Mouse (Mus musculus) kidney, postnatal 10 days (tissue): ENCODE measurements around the gene Tfcp2.

ENCODE experiments used
- DNase-seq: peaks from one replicate; pipeline ENCODE4 v3.0.0; 2021; ENCODE audit warnings: mixed read lengths

Gene Tfcp2

DNA sequence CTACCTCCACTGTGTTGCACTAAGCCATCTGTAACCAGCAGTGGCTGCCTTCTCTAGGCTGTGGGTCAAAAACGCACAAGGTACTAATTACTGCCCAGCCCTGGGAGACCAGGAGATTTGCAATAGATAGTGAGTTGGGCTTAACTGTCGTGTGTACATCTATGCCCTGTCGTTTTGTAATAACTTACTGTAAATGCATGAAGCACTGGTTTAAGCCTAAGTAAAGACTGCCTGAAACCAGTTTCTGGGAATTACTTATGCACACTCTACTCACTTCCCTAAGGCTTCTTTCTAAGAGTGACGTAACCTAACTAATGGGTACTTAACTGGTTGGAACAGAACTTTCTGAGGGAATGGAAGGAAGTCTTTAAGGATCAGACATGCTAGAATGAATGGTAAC lies 72.9 kb downstream of the Tfcp2 start:
- DNase-seq, result no peak

DNA sequence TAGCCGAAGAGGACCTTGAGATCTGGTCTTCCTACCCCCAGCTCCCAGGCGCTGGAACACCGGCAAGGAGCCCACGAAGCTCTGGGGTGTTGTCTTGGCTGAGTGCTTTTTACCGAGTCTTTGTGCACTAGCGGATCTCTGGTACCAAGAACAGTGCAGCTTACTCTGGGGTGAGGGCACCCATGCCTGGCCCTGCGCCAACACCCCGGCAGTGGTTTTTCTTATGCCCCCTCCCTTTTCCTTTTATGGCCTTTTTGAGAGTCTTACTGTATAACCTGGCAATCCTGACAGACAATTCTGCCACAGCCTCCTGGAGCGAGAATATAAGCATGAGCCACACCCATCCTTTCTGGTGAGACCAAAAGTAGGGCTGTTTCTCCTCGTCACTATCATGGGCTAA lies 73.5 kb downstream of the Tfcp2 start:
- DNase-seq, result no peak

DNA sequence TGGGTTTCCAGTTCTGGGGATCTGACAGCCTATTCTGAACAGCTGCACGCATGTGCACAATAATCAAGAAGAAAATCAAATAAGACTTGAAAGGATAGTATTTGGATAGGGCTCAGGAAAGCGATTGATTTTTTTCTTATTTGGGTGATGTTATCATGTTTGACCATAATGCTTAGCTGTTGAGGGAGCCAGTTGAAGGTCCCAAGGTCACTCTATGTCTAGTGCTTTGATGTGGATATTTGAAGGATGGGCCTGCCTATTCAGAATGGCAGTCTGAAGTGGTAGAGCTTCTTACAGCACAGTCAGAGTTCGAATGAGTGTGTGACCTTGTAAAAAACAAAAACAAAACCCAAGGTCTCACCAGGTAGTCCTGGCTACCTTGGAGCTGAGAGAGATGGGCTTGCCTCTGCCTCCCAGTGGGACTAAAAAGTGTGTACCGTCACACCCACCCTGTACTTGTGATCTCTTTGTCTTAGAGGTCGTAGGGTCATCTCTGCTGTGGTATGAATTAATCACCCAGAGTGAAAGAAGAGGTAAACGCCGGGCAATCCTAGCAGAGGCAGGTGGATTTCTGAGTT lies 77.8 kb downstream of the Tfcp2 start:
- DNase-seq, result no peak

DNA sequence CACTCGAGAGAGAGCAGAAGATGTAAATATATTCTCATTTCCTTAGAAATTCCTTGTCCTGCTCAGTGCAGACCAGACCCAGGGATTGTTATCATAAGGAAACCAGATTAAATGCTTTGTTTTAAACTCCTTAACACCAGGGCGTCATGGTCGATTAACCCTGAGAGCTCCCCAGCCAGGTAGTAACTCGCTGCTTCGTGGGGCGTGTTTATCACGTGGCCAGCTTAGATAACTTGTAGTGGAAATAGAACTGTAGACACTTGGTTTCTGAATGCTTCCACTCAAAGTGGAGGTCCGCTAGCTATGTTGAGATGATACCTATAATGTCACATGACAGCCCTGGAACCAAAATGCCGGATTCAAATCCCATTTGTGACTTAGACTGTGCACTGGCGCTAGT lies 81.8 kb downstream of the Tfcp2 start:
- no peak for DNase-seq

DNA sequence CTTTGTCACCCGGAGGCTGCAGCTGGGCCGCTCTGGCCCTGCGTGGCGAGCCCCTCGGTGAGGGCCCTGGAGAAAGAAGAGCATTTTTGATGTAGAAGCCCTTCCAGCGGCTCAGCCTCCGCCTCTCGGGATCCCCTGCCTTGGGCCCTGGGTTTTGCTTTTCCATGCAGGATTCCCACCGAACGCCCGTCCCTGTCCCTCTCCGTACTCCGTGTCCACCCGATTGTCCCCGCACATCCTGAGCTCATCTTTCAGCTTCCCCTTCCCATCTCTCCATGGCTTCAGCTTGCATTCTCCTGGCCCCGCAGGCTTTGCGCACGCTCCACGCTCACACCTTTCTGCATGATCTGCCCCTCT lies 82.6 kb downstream of the Tfcp2 start:
- DNase-seq, result no peak

DNA sequence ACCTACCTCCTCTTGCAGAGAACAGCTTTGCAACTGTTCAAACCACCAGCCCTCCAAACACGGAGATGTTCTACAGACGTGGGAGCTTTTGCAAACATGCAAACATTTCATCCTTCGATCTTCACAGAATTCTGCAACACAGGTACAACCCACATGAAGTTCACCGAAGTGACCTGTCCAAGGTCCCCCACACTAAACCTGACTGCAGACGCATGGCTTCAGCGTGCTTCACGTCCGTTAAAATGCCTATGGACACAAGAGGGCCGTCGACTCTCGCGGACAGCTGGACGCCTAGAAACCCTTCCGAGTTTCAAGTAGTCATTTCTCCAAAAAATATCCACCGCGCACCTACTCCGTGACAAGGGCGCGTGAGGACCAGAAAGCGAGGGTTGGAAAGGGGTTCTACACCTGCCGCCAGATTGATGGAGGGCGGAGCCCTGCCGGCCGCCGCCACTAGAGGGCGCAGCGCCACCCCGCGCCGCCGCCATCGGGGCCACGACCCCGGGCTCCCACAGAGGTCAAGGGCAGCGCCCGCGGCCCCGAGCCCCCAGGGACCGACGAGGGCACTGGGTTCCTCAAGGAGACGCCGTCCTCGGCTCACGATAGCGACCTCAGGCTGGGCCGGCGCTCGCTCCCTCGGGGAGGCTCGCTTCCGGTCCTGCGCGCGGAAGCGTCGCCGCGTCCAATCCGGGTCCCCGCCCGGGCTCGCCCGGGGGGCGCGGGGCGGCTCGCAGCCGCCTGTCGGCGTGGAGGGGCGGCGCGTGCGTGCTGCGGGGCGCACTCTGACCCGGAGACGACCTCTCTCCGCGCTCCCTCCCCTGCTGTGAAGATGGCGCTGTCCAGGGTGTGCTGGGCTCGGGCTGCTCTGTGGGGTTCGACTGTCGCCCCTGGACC lies 83.3 kb downstream of the Tfcp2 start, which contains the start of gene Letmd1:
Gene Letmd1 (plus strand): TSS at position 729 of the 894 bp plus-strand sequence.
- peak; percentile 94 for DNase-seq

DNA sequence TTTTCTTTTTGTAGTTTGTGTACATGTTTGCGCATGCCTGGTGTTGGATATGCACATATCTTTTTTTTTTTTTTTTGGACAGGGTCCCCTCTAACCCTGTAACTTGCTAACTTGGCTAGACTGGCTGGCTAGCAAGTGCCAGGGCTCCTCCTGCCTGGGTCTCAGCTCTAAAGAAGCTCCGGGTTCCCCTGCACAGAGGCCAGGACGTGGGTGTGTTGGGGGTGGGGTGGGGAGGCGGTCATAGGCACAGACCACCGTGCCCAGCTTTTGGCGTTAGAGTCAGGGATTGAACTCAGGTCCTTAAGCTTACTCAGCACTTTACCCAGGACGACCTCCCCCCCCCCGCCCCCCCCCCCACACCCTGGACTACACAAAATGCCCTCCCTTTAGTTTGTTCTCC lies 84.1 kb downstream of the Tfcp2 start:
- DNase-seq, result no peak

DNA sequence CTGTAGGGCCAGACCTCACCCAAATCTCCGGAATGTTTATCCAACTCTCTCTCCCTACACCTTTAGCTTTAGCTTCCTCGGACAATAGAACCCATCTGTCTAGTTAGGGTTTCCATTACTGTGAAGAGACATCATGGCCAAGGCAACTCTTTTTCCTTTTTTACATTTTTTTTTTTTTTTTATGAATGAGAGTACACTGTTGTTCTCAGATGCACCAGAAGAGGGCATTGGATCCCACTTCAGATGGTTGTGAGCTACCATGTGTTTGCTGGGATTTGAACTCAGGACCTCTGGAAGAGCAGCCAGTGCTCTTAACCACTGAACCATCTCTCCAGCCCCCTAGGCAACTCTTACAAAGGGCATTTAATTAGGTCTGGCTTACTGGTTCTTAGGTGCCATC lies 86.4 kb downstream of the Tfcp2 start:
- DNase-seq, result no peak

DNA sequence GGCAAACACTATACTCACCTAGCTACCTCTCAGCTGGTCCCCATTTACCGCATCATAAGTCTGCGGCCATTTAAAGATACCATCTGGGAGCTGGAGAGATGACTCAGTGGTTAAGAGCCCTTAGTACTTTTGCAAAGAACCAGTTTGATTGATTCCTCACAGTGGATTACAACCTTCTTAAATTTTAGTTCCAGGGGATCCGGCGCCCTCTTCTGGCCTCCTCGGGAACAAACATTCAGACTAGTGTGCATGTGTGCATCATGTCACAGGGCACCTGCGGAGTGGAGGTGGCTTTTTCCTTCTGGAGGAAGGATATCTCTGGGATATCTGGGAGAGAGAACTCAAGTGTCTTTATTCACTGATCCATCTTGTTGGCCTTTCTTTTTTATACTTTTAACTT lies 88.1 kb downstream of the Tfcp2 start:
- DNase-seq, result peak; percentile 85

DNA sequence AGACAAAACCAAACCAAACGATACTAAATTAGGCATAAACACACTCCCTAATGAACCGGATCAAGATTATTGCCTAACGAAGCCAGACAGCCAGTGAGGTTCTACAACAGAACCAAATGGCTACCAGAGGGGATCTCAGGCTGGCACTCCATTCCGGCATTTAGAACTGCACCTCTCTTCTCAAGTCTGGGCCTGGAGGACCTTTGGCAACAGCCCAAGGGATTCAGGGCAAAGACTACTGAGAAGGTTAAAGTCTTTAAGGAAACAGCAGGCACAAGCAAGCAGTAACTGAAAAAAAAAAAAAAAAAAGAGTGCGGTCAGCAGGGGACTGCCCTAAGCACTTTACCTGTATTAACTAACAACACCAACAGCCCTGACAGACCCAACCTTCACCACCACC lies 89.7 kb downstream of the Tfcp2 start:
- peak; percentile 76 for DNase-seq

DNA sequence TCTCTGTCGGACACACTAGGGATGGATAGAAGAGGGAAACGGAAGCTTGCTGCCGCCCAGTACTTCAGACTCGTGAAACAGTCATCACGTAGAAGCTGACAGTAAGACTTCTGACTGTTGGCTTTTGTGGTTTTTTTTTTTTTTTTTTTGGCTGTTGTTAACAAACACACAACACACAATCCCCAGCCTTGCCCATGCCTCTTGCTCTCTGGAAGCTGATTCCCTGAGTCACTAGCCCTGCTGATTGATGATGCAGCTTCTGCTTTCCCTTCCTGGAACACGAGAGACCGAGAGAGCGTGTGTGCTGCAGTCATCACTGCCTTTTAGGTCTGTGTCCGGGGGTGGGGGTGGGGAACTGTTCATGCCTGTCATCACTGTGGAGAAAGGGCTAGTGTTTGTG lies 90.2 kb downstream of the Tfcp2 start:
- no peak for DNase-seq

DNA sequence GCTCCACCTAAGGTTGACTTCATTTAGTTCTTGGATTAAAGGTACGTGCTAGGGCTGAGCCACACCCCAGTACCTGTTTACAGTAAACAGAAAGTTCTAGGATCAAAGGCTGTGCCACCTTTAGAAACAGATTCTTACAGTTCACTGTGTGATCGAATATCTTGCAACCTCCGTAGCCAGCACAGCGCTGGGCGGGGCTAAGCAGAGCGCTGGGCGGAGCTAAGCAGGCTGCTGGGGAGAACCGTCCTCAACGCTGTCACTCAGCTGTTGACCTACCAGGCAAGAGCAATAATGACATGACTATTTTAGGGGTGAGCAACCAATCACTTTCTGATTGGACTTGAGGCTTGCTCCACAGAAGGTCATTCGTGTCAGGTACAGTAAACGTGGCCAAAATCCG lies 90.9 kb downstream of the Tfcp2 start:
- peak; percentile 50 for DNase-seq

DNA sequence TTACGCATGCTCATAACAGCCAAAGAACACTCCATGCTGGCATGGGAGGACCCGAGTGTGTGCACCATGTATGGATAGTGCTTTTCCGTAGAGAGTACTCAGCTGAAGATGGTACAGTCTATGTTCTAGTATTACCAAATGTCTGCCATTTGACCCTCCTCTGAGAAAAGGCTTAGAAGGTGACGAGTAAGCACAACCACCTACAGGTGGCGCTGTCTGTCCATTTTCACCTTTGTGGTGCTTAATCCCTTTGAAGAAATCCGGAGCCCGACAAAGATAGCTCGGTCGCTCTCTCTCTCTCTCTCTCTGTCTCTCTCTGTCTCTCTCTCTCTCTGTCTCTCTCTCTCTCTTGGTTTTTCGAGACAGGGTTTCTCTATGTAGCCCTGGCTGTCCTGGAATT lies 93.8 kb downstream of the Tfcp2 start:
- peak; percentile 83 for DNase-seq

DNA sequence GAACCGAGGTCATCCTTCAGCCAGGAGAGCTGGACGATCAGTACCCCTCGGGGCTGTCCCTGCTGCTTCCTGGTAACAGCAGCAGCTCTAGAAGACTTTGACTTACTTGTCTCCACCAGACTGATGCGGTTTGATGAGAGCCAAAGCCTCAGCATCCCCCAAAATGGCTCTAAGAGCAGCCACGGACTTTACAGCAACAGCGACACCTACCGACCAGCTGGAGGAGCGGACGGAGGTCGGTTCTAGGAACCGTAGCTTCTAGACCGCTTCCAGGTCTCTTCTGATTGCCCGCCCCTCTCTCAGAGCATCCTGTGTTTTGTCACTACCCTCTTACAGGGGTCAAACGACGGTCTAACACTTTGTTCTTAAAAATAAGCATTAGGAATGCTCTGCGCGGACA lies 94.5 kb downstream of the Tfcp2 start:
- peak; percentile 87 for DNase-seq

DNA sequence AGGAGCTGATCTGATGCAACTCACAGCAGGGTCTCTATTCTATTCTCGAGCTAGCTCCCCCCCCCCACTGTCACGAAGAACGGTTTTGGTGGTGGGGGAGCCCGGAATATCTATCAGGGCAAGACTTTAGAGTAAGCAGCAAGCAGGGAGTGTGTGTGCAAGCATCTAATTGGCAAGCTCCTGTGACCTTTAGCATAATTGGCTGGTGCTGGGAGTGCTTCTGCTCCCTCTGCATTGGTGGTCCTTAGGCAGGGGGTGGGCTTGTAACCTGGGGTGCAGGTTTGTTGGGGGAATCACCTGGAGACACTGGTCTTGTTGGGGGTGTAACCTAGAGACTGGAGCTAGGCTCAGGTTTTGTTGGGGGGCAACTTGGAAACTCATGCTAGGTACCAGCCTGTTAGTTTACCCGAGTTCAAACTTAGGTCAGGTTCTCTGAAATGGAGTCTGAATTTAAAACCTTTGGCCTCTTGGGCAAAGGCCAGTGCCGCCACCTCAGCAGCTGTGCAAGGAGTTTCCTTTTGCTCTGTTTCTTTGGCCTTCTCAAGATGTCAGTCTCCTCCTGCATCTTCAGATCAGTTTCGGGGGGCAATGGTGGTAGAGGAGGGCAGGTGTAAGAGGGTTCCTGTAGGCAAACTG lies 95.3 kb downstream of the Tfcp2 start:
- peak; percentile 71 for DNase-seq

DNA sequence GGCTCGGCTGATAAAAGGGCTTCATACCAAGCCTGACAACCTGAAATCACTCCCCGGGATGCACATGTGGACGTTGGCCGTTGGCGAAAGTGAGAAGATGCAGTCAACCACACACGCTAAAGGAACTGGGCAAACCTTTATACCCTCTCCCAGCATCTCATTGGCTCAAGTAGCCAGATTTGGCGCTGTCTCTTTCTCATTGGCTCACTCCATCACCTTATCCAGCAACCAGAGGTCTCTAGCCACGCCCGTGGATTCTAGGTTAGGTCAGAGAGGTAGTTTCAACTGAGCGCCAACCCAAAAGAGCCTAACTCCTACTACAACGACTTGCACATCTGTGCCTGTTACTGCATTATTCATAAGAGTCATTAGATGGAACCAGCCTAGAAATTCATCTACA lies 99.3 kb downstream of the Tfcp2 start:
- DNase-seq, result no peak

DNA sequence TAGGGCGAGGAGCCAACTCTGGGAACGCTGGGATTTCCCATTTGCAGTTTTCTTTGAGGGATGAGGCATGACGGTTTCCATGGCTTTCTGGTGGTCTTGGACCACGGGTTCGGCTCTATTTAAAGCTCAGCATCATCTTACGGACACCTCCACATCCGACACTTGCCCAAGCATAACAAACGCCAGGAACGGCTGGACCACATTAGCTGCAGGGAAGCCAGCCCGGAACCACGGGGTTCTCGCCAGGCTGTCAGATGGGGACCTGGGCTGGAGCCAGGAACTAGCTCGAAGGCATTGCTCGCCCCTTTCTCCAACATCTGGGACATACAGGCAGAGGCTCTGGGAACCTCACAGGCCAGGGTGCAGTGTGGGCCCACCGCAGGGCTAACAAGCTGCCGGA lies 100.6 kb downstream of the Tfcp2 start:
- peak; percentile 62 for DNase-seq

DNA sequence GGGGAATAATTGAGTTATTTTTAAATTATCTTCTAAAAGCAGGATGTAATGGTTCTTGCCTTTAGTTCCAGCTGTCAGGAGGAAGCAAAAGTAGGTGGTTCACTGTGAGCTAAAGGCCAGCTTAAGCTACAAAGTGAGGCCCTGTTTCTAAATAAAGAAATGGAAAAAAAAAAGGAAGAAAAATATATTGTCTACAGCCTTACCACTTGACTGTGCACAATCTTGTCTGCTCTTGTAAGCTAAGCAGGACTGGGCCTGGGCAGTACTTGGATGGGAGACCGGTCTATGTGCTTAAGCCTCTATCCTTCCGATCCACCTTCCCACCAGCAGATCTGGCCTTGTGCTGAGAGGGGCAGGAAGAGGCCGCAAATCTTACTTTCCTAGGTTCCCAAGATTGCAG lies 102.3 kb downstream of the Tfcp2 start:
- no peak for DNase-seq

DNA sequence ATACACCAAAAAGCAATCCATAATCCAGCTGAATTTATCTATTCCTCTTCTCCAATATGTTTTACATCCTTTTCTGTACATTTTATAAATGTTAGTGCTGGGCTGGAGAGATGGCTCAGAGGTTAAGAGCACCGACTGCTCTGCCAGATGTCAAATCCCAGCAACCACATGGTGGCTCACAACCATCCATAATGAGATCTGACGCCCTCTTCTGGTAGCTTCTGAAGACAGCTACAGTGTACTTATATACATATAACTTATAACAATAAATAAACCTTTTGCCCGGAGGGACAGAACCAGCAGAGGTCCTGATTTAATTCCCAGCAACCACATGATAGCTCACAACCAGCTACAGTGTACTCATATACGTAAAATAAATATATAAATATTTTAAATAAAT lies 103.2 kb downstream of the Tfcp2 start:
- DNase-seq, result no peak
